Mouse (Mus musculus): ENCODE measurements around the gene Olfr49. TPM values are rescaled to one million over a fixed set of nuclear protein-coding genes. Genes with fewer than 3 reads are reported as not detected.
A peak's percentile ranks its signal among the peaks of the same experiment; 100 is the strongest.

Olfr49 gene
- total RNA-seq, 2 experiments from 2014 or later, result not detected

DNA sequence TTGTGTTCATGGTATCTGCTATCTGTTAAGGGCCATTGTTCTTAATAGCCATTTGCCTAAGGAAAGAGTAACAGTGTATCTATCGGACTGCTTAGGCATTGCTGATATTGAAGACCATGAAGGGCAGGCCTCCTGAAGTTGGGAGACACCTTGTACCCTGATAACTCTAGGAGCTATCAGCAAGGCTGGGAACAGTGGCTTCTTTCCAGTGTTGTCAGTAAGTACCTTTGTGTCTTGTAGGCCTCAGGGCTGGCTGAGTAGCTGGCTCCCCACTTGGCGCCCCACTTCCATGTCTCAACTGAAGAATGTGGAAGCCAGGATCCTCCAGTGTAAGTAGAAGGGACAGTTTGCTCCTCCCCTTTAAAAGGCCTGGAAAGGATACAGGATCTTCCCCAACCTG, 23.4 kb downstream of the Olfr49 start:
- DNase-seq, result no peak

DNA sequence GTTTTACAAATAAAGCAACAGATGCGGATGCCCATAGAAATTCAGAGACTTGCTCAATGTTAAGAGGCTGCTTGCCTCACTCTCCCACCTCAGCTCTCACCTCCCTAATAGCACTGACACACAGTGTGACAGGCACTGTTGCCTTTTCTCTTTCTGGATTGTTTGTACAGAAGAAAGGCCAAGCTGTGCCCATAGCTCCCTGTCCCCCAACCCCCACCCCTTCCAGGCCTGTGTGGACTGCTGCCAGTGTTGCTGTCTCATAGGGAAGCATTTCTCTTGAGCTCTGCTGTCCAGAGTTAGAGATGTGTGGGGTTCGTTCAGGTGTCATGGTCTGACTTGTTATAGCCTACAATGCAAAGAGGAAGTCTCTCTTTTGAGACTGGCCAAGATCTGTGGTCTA, 24.5 kb downstream of the Olfr49 start:
- DNase-seq, result peak; percentile 72

DNA sequence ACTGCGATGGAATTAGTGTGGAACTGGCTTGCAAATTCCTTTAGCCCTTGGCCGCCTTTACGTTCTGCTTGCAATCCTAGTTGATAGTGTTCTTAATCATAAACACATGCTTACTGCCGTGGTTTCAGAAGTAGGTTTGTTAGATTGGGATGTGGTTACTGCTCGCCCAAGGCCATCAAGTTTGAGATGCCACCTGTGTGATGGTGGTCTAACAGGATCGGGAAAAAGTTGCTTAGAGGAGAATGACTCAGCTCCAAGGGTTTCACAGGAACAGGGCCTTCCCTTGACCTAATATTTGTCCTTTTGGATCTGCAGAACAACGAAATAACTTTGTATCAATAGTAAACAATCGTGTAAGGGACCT, 25.0 kb downstream of the Olfr49 start:
- DNase-seq, result no peak

DNA sequence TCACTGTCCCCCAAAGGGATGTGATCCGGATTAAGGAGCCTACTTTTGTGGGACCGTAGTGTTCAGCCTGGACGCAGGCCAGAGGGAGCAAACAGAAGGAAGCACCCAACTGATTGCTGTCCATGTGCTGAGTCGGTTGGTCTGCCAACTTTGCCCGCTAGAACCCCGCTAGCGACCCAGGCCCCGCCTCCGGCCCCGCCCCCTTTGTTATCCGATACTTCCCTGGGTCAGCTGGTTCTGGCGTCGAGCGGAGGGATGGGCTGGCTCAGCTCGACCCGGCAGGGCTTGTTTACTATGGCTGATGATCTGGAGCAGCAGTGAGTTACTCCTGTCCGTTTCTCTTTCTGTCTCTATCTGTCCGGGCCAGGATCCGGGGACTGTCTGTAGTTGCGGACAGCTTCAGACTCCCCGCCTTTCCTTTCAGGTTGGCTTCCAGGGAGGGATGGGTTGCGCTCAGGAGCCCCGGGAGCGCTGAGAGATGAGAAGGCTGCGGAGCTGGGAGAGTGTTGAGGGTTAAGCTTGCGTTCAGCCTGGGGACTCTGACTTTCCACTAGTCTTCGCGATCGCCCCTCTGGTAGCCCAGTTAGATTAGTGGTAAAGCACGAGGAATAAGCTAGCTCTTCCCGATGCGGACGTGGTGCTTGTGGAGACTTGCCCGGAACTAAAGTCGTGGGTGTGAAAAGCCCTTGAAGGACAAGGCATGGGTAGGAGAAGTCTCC, 25.6 kb downstream of the Olfr49 start:
- DNase-seq, result peak; percentile 99

DNA sequence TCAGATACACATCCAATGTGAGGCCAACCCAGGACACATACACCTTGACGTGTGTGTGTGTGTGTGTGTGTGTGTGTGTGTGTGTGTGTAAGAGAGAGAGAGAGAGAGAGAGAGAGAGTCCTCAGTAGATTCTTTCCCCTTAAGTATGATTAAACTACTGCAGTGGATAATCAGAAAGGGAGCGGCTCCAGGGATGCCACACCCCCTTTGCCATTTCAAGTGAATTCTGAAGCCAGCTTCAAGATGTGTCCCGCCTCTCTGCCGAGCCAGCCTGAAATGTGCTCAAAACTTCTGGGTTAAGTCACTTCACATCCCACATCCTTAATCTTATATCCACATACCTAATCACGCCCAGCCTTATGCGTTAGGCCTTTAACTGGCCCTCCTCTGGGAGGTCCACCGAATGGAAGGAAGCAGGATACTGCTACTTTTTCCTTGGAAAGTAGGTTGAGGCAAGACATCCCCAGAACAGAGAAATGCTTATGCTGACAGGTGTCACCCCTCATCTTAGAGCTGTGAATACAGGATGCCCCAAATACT, 26.5 kb downstream of the Olfr49 start:
- no peak for DNase-seq

- DNase-seq, result no peak
Observed at GRCm38 (mm10) chr14:54254670-54255202, 30.0 kb downstream of the Olfr49 start.

- DNase-seq, result peak; percentile 99
Observed at GRCm38 (mm10) chr14:54253741-54254291, 30.9 kb downstream of the Olfr49 start, which contains the start of the genes Dad1 and Abhd4. Dad1 (minus strand) TSS chr14:54254104. Abhd4 (plus strand) TSS chr14:54254188.

- no peak for DNase-seq
Observed at GRCm38 (mm10) chr14:54250122-54250521, 34.6 kb downstream of the Olfr49 start.

DNA sequence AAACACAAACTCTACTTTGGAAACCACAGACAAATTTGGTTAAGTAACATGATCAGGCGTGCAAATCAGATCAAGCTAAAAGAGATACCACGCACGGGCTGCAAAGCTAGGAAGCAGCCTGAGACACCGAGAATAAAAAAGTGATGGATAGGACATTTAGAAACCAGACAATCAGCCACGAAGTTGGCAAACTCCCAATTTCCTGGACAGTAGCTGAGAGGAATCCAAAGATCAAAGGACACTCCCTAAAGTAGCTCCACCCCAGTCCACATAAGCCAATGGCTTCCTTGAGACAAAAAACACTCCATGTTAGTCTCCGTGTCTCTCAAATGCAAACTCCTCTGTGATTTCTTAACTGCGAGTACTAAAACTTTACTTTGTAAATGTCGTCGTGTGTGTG, 35.4 kb downstream of the Olfr49 start:
- DNase-seq, result peak; percentile 70

DNA sequence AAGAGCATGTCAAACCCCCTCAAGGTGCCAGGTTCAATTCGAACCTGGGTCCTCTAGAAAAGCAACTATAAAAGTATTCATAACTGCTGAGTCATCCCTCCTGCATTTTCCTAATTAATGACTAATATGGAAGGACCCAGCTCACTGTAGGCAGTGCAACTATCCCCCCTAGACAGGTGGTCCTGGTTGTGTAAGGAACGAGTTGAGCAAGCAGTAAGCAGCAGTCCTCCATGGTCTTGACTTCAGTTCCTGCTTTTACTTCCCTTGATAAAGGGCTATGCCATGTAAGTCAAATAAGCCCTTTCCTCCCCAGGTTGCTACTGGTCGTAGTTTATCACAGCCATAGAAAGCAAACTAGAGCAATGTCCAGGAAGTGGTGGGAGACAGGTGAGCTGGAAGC, 38.5 kb downstream of the Olfr49 start:
- DNase-seq, result no peak

DNA sequence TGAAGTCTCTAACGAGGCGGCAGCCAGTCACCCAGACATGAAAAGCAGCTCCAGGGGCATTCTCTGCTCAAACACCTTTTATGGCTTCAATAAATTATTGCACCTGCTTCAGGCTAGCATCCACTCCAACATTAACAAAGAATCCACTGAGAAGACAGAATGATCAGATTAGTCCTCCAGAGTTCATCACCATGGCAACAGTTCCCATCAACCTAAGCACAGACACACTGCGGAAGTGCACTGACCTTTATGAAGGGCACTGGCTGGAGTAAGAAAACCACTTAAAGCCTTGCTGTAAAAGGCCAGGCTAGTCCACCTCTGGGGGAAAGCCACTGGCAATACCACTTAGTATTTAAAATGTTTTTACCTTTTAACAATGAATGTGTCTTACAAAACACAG, 40.6 kb downstream of the Olfr49 start:
- DNase-seq, result no peak

- DNase-seq, result no peak
Observed at GRCm38 (mm10) chr14:54240542-54240941, 44.2 kb downstream of the Olfr49 start.

DNA sequence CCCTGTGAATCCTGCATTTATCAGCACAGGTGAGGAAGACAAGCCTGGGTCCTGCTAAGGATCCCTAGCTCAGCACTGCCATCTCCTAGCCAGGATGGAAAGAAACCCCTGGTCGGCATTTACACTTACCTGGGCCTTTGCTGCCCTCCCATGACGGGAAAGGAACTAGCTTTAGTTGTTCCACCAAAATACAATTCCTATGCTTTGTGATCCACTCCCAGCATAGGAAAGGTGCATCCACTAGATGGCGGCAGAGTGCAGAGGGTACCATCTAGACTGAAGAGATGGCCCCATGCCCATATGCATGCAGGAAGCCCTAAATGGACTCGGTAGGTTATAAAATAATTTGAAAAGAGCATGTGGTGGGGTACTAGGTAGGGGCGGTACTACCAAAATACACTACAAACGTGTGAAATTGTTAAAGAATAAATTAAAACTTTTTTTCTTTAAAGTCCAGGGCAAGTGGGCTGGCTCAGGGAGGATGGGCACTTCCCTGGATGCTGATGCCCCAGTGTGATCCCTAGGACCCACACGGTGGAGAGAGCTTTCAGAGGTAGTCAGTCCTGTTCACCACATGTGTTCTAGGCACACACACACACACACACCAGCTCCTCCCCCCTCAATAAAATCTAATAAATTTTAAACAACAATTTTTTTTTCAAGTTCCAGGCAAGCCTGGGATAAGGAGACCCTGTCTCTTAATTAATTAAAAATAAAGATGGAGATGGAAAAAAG, 45.6 kb downstream of the Olfr49 start:
- peak; percentile 93 for DNase-seq

GRCm38 (mm10) chr14:54236881-54237280, 47.9 kb downstream of the Olfr49 start:
- no peak for DNase-seq

GRCm38 (mm10) chr14:54235825-54236540, 48.8 kb downstream of the Olfr49 start:
- DNase-seq, result peak; percentile 73

- no peak for DNase-seq
Observed at GRCm38 (mm10) chr14:54234231-54235040, 50.3 kb downstream of the Olfr49 start.

DNA sequence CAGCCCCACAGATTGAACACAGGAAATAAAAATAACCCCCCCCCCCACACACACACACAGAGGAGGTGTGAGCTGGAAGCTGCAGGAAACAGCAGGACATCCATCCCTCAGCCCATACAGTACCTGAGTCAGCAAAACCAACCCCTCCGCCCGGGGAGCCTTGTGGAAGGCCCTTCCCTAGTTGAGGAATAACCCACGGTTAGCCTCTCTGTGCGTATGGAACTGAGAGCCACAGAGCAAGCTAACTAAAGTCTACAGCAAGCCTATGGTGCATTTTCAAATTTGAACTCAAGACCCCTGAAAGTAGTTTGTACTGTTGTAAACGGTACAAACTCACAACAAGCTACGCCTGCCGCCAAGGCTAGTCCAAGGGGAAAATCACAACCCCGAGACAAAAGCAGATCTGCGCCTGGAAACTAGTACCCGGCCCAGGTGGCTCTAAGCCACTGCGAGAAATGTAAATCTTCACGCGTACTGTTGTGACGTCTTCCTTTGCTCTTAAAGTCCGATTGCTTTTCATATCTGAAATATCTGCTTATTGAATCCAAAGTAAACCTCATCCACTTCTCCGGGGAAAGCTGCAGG, 51.1 kb downstream of the Olfr49 start:
- no peak for DNase-seq

- DNase-seq, result peak; percentile 48
Observed at GRCm38 (mm10) chr14:54232811-54233558, 51.8 kb downstream of the Olfr49 start.

- no peak for DNase-seq
Observed at GRCm38 (mm10) chr14:54232143-54232542, 52.6 kb downstream of the Olfr49 start.

All from adrenal gland, postnatal 10 days (tissue).